Mouse (Mus musculus) liver, embryonic 14.5 days (tissue): Measurements from ENCODE around the gene Arsa. TPM values are rescaled to one million over a fixed set of nuclear protein-coding genes. Genes with fewer than 3 reads are reported as not detected.

Source experiments
- ATAC-seq: fragments of 200-750 bp; cut with Nextera tagmentation; 2 replicates; pipeline ENCODE4 v1.8.0; 2017; ENCODE audit warnings: moderate number of reproducible peaks, mild to moderate bottlenecking, moderate library complexity; ENCODE audit not compliant: insufficient read depth
- DNase-seq, 3 experiments: peaks; one replicate each; pipeline ENCODE4 v3.0.0-alpha.2; 2012 to 2013; ENCODE audit warnings: low read depth in 3 of 3, low spot score in 3 of 3
- H3K27ac ChIP-seq: fragments of 300-500 bp; sonication (generic); 2 replicates; pipeline ENCODE4 v1.5.1; 2014; ENCODE audit warnings: moderate library complexity, mild to moderate bottlenecking, control low read depth, inconsistent platforms
- H3K27me3 ChIP-seq: fragments of 300-500 bp; sonication (generic); 2 replicates; pipeline ENCODE4 v1.6.1; 2014; ENCODE audit warnings: mild to moderate bottlenecking, low read length, moderate library complexity; ENCODE audit not compliant: control insufficient read depth, insufficient read depth
- H3K36me3 ChIP-seq: fragments of 300-500 bp; sonication (generic); replicated peaks from 2 replicates; pipeline ENCODE4 v1.6.1; 2014; ENCODE audit warnings: low read depth; ENCODE audit not compliant: control insufficient read depth, insufficient read depth
- H3K4me1 ChIP-seq, 2 experiments: fragments of 200-500 bp in 1 of 2; fragments of 300-500 bp in 1 of 2; sonication (generic) in 1 of 2; replicated peaks; 2 replicates each; pipeline ENCODE4 v1.6.1; 2012 to 2014; ENCODE audit warnings: antibody characterized with exemption in 1 of 2, inconsistent platforms in 1 of 2, low read length in 1 of 2; ENCODE audit not compliant: control insufficient read depth in 2 of 2, insufficient read depth in 2 of 2
- H3K4me2 ChIP-seq: fragments of 300-500 bp; sonication (generic); 2 replicates; pipeline ENCODE4 v1.6.1; 2014; ENCODE audit warnings: low read depth, mild to moderate bottlenecking, control low read depth, moderate library complexity
- H3K4me3 ChIP-seq, 2 experiments: fragments of 200-500 bp in 1 of 2; fragments of 300-500 bp in 1 of 2; sonication (generic) in 1 of 2; 2 replicates each; pipeline ENCODE4 v1.5.1; 2012 to 2014; ENCODE audit warnings: low read depth in 2 of 2, low read length in 2 of 2, mild to moderate bottlenecking in 2 of 2, control low read depth in 1 of 2, inconsistent platforms in 1 of 2, moderate library complexity in 1 of 2; ENCODE audit not compliant: insufficient read depth in 1 of 2
- H3K9ac ChIP-seq: fragments of 300-500 bp; sonication (generic); replicated peaks from 2 replicates; pipeline ENCODE4 v1.6.1; 2014; ENCODE audit warnings: mild to moderate bottlenecking, control low read depth, moderate library complexity
- H3K9me3 ChIP-seq: fragments of 300-500 bp; sonication (generic); 2 replicates; pipeline ENCODE4 v1.6.1; 2016; ENCODE audit warnings: low read length, mixed read lengths; ENCODE audit not compliant: control insufficient read depth
- CTCF ChIP-seq: IDR thresholded peaks from 2 replicates; pipeline ENCODE4 v1.5.1; 2016; ENCODE audit warnings: antibody characterized with exemption, low read depth, control low read depth
- EP300 ChIP-seq: IDR thresholded peaks from 2 replicates; pipeline ENCODE4 v1.6.1; 2016; ENCODE audit warnings: antibody characterized with exemption, low read depth
- WGBS: fragments of 180-500 bp; shearing (Covaris S2); extraction: QIAGEN DNeasy Blood & Tissue Kit; methylation state at CpG from one replicate; pipeline ENCODE4 v1.1.7; 2014; ENCODE audit not compliant: insufficient replicate concordance; 5-methylcytosine and 5-hydroxymethylcytosine counted together
- polyA plus RNA-seq, 2 experiments: library from polyadenylated mRNA; depleted of rRNA in 1 of 2; stranded (reverse) in 1 of 2; unstranded in 1 of 2; fragments of >200 nt; fragmentation: Nextera tagmentation in 1 of 2; extraction: Ambion mirVana in 1 of 2; gene quantifications; 2 replicates each; pipeline versions ENCODE4 v1.2.1 to v1.2.3; 2012 to 2014

The Arsa gene
- polyA plus RNA-seq, 2 experiments, result 3.1 to 3.4 TPM

- 76% methylated on average over 8 of the region's 8 CpGs for WGBS
- Histone ChIP-seq H3K9ac (no peak overlapping the region), H3K4me2 (no peak overlapping the region), H3K36me3 (no peaks in the 10 kb centered on the region), H3K27me3 (no peaks in the 10 kb centered on the region), H3K27ac (no peak overlapping the region), H3K4me1 (peaks cover 6 to 15% of the 10 kb centered on the region in 2 experiments), H3K9me3 (no peaks in the 10 kb centered on the region), H3K4me3 (no peak overlapping the region)
- TF ChIP-seq CTCF, result no peak
- no peak for TF ChIP-seq EP300
- ATAC-seq (no peak), DNase-seq (no peak)
These were observed 3.3 kb downstream of the Arsa start for GRCm38 (mm10) chr15:89473921-89474320.

GRCm38 (mm10) chr15:89473370-89473769 is 3.9 kb downstream of the Arsa start:
- no peak for DNase-seq
- Histone ChIP-seq H3K9ac (no peak overlapping the region), H3K36me3 (no peaks in the 10 kb centered on the region), H3K4me1 (peaks cover 6 to 15% of the 10 kb centered on the region in 2 experiments), H3K9me3 (no peaks in the 10 kb centered on the region), H3K27ac (no peak overlapping the region), H3K27me3 (no peaks in the 10 kb centered on the region), H3K4me2 (no peak overlapping the region), H3K4me3 (no peak overlapping the region)
- TF ChIP-seq EP300 (no peak), CTCF (no peak)
- WGBS, result 64% methylated on average over 9 of the region's 9 CpGs
- no peak for ATAC-seq

GRCm38 (mm10) chr15:89471476-89471875 is 5.7 kb downstream of the Arsa start:
- H3K9me3 ChIP-seq, result no peaks in the 10 kb centered on the region
- H3K27ac ChIP-seq, result no peak overlapping the region
- no peak overlapping the region for H3K9ac ChIP-seq
- DNase-seq (no peak), ATAC-seq (no peak)
- no peaks in the 10 kb centered on the region for H3K27me3 ChIP-seq
- no peaks in the 10 kb centered on the region for H3K36me3 ChIP-seq
- TF ChIP-seq EP300 (no peak), CTCF (no peak)
- no peak overlapping the region for H3K4me3 ChIP-seq
- H3K4me2 ChIP-seq, result no peak overlapping the region
- peaks cover 5 to 10% of the 10 kb centered on the region in 2 experiments for H3K4me1 ChIP-seq
- 70% methylated on average over 4 of the region's 4 CpGs for WGBS

- TF ChIP-seq EP300, result no peak
- TF ChIP-seq CTCF, result peak; percentile 64
- Histone ChIP-seq H3K27ac (no peak overlapping the region), H3K4me1 (no peaks in the 10 kb centered on the region), H3K27me3 (no peaks in the 10 kb centered on the region), H3K9ac (no peak overlapping the region), H3K4me2 (no peak overlapping the region), H3K36me3 (no peaks in the 10 kb centered on the region), H3K9me3 (no peaks in the 10 kb centered on the region), H3K4me3 (no peak overlapping the region)
- WGBS, result 24% methylated on average over 2 of the region's 2 CpGs
- DNase-seq, result peak in 1 of 3 experiments; percentile 16
- no peak for ATAC-seq
These were observed 8.6 kb downstream of the Arsa start for GRCm38 (mm10) chr15:89468577-89468976.

- Histone ChIP-seq H3K9me3 (no peaks in the 10 kb centered on the region), H3K27ac (no peak overlapping the region), H3K4me2 (no peak overlapping the region), H3K4me3 (no peak overlapping the region), H3K9ac (no peak overlapping the region), H3K27me3 (no peaks in the 10 kb centered on the region; the same call in 1 of the 2 replicates), H3K4me1 (no peaks in the 10 kb centered on the region), H3K36me3 (no peaks in the 10 kb centered on the region)
- no peak for DNase-seq
- TF ChIP-seq EP300, result no peak
- no peak for TF ChIP-seq CTCF
- WGBS, result 41% methylated on average over 1 of the region's 1 CpGs
- no peak for ATAC-seq
These were observed 12.2 kb downstream of the Arsa start for GRCm38 (mm10) chr15:89465052-89465451.
